Mouse (Mus musculus): ENCODE measurements around the gene Adipor2. TPM values are rescaled to one million over a fixed set of nuclear protein-coding genes. Genes with fewer than 3 reads are reported as not detected.
"Not testable (repeated sequence)": the region's sequence is repeated elsewhere in the genome, so short reads cannot be mapped to it uniquely, and the experiment has no call there.

Adipor2 gene
- total RNA-seq, 2 experiments from 2014 or later = 204 to 214 TPM

DNA sequence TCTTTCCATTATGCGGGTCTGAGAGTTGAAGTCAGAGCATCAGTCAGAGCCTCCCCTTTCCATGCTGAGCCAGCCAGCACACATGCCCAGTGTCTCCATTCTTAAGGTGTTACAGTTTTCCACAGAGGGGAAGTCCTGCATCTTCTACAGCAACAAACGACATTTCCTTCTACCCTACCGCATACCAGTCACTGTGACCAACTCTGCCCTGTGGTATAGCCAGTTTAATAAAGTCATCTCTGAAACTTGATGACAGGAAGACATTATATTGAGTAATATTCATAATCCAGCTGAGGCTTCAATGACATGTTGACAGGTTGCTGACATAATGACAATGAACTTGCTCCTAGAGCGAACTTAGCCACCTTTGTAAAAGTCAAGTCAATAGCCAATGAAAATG lies 26.8 kb downstream of the Adipor2 start:
- DNase-seq = no peak

DNA sequence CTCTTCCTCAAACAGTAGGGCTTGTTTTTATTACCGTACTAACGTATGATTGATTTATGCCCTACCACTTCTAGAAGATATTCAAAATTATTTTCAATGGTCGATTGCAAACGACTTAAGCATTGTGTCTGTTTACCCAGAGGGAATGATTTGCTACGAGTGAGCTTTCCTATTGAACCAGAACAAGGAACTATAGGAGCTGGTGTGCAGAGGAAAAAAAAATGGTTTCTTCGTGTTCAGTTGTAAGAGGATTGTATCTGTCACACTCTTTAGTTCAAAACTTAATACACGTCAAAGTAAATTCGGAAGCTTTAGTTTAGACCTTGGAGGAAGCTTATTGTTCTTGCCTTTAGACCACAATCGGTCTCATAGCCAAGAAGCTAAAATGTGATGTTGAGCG lies 28.4 kb downstream of the Adipor2 start:
- DNase-seq = no peak

DNA sequence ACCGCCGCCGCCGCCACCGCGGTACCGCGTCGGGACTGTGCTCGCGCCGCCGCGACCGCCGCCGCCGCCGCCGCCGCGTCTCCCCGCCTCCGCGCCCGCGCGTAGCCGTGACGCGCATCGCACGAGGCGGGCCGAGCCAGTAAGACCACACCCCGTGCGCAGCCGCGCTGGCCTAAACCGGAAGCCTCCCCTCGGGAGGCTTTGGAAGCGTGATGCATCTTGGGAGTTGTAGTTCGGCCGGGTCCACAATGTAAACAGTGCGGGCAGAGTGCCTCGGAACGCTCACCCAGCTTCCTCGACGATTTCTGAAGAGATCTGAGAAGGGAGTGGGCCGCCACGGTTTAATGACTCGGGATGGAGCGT lies 28.9 kb downstream of the Adipor2 start:
- peak; percentile 95 for DNase-seq

DNA sequence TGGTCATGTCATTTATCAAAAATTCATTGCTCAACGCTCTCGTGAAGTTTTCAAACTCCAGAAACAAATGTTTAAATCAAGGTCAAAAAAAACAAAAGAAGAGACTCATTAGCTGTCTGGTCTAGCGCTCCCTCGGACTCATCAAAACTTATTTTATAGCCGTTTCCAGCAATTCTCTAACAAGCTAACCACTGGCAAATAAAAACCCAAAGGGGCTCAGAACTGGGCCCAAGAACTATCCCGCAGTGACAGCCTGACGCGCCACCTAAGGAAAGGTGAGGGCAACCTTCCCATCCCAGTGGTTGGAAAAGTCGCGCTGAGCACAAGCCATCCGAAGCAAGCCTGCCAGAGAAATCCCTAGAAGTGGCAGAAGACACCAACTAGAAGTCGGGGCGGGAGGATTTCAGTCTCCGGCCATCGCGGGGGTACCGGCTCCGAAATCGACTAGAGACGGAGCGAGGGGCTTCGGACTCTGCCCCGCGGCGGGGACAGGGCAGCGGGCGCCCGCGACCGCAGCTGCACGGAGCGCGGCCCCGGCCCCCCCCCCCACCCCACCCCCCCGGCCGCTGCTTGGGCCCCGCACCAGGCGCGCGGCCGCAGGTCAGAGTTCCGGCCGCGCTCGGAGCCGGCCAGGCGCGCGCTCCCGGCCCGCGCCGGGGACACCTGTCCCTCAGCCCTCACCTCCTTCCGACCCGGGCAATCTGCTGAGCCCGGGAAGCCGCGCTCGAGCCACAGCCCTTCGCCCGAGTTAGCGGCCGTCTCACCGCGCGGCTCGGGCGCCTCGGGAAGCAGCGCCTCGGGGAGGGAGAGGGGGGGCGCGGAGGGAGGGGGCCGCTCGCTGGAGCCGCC lies 29.5 kb downstream of the Adipor2 start:
- peak; percentile 49 for DNase-seq

DNA sequence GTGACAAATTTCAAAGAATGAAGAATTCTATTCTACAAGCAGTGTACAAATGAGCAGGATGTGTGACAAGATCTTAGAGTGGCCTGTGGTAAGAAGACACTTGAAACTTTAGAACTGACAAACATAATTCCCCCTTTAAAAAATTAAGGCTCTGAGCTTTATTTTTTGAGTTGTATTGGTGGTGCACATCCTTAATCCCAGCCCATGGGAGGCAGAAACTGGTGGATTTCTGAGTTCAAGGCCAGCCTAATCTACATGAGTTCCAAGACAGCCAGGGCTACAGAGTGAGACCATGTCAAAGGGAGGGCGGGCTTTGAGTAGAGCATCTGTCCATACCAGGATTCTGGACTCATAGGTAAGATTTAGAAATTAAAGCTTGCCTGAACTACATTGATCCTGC lies 30.7 kb downstream of the Adipor2 start:
- DNase-seq = no peak

DNA sequence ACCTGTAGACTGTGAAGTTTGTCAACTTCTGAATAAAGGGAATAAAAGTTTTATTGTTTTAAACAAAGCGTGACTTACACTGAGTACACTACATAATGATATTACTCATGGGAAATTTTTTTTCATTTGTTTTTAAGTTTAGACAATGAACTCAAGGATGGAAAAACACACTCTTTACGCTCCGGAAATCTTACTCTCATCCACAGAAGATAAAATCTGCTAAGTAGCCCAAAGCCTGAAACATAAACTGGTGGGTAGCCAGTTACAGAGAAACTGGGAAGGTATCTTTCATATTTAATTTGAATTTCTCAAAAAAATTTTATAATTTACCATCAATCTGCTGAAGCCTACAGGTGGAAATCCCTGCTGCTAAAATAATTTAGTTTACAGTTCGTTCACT lies 31.1 kb downstream of the Adipor2 start:
- DNase-seq = no peak

DNA sequence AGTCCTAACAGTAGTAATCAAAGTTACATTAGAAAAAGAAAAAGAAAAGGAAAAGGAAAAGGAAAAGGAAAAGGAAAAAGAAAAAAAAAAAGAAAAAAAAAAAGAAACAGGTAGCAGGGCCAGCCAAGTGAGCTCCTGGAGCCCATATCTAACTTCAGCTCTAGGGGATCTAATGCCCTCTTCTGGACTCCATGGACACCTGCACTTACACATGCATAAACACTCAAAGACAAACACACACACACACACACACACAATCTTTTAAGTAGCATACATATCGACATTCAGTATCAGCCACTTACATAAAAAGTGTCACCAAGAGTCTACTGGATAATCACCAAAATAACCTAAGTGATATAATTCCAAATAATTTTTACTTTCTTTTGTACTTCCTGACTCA lies 31.8 kb downstream of the Adipor2 start:
- no peak for DNase-seq

DNA sequence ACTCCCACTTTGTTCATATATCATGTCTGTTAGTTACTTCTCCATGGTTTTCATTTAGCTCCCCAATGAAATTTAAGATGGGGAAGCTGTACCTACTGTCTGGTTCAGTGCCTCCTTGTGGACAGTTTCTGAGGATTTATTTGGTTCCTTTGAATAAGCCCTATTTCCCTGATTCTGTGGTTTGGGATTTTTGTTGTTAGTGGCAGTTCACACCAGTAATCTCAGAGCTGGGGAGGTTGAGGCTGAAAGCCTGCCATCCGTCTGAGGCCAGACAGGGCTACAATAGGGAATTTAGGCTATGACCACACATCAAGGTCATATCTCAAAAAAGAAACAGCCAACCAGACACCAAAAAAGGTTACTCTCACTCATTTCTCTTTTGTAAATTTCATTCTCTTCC lies 38.9 kb downstream of the Adipor2 start:
- DNase-seq = no peak

DNA sequence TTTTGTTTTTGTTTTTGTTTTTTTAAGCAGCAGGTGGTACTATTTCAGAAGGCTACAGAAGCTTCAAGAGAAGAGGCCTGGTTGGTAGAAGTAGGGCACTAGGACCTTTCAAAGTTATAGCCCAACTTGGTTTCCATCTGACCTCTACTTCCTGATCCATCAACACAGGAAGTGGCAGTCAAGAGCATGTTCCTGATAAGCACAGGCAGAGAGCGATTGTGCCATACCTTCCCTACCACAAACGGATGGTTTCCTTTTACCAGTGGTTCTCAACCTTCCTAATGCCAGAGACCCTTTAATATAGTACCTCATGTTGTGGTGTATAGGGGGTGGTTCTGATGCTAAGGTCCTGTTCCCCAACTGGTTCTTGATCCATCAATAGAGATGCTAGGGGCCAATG lies 39.9 kb downstream of the Adipor2 start:
- DNase-seq = no peak

DNA sequence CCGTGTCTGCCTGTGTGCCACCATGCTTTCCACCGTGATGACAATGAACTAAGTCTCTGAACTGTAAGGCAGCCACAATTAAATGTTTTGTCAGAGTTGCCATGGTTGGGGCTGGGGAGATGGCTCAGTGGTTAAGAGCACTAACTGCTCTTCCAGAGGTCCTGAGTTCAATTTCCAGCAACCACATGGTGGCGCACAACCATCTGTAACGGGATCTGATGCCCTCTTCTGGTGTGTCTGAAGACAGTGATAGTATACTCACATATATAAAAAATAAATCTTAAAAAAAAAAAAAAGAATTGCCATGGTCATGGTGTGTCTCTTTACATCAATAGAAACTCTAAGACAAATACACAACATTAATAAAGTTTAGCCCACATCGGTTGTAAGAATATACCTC lies 42.5 kb downstream of the Adipor2 start:
- no peak for DNase-seq

DNA sequence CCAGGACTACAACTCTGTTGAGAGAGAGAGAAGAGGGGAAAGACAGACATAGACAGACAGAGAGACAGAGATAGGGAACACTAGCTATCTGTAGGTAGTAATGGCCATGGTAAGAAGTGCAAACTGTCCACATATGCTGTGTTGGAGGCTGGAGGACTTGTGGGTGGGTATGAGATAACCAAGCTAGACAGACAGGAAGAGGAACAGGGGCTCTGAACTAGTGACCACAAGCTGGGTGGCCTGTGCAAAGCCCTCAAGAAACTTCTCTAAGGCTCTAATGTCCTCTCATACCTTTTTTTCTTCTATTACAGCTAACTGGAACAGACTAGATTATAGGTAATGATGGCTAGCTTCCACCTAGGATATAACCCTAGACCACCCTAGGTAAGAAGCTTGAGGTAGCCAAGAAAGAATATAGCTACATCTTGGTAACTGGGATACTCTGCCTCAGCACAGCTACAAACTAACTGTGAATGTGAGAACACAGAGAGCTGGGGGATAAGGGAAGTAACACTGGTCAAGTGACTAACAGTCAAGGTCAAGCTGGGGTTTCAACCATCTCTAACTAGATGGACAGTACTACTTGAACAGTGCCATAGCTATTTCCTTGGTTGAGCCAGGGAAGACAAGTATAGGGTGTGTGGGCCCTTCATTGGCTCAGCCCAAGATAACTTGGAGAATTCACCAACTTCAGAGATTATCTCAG lies 44.4 kb downstream of the Adipor2 start:
- no peak for DNase-seq

DNA sequence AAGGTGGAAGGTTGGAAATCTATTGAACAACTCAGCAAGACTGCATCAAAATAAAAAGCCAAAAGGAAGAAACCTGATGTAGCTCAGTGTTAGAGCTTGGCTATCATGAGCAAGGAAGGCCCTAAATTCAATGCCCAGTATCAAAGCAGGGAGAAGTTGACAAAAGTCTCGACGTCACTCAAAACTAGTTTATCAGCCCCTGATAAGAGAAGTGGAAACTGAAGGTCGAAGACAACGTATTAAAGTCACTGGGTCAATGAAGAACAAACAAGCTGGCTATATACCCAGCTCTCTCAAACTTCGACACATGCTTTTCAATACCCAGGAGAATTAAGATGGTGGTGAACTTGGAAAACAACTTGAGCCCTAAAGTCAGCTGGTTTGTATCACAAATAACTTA lies 45.3 kb downstream of the Adipor2 start:
- DNase-seq = no peak

DNA sequence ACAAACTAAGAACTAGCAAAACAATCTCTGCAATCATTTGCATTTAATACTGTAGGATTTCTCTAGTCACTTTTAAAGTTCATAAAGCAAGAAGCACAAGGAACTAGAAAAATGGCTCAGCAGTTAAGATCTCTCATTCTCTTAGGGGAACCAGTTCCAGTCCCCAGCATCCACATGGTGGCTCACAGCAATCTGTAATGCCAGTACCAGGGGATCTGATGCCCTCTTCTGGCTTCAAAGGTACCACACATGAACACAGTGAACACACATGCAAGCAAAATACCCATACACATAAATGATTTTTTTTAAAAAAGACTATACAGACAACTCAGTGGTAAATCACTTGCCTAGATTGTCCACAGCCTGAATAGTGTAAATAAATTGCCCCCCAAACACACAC lies 45.9 kb downstream of the Adipor2 start:
- no peak for DNase-seq

DNA sequence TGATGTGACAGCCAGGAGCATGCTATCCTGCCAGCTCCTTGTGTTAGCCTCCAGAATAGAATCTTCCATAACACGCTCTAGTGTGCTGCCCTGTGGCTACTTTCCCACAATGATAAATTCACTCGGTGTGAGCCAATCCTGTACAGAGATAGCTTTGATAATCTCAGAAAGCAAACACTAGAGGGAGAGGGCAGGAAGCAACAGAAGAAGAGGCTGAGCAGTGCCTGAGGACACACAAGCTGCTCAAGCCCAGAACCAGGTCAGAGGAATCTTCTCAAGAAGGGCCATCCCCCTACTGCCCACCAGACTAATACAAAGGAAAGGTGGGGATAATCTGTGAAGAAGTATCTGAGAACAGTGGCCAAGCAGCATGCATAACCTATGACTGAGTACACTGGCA lies 50.1 kb downstream of the Adipor2 start:
- no peak for DNase-seq

DNA sequence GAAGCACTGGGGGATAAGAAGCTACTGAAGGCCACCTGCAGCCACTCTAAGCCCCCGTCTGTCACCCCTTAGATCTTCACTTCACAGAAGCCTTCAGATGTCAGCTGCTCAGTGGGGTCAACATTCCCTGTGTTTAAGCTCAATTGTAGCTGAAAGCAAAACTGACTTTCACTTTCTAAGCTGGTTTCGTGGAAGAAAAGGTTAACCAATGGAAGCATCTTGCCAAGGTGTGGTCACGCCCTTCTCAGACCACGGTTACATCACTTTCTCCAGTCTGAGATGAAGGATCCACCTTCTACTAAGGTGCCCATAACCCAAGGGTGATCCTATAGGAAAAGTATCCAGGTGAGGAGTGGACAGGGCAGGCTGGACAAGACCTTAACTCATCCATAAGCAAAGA lies 50.7 kb downstream of the Adipor2 start:
- DNase-seq = not testable (repeated sequence)

DNA sequence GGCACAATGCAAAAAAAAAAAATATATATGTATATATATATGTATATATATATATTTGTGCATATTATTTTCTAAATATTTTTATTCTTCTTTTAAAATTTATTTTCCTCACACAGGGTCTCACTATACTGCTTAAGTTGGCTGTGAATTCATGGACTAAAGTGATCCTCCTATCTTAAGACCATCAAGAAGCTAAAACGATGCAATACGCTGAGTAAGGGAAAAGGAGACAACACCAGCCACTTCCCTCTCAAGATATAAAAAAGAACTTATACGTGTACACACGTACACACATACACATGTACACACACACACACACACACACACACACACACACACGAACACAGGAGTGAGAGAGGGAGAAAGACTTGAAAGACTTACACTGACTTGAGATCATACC lies 53.9 kb downstream of the Adipor2 start:
- no peak for DNase-seq

DNA sequence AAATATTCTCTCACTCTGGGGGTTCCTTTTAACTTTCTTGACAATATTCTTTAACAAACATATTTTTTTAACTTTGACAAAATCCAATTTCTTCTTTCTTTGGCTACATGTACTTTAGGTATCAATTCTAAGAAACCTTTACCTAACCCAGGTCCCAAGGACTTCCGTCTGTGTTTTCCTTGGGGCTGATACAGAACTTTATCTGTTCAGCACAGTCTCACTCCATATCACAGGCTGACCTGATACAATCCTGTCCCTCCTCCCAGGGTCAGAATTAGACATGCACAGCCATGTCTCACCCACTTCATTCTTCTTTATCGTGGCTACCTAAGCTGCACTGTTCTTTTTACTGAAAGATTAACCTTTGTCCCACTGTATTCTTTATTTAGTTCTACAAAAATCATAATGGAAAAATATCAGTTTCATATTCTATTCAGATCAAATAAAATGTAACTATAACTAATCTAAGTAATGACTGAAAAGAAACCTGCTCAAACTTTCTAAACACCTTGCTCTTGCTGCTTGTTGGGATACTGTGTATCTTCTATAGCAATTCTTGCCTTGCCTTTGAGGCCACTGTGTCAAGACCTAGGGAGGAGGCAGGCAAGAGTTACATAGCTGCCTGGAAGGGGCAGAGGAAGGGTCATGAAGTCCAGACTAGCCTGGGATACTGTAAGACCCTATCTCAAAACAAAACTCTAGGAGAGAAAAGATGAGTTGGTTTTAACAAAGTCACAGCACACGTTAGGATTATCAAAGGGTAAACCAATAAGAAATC lies 56.4 kb downstream of the Adipor2 start:
- no peak for DNase-seq

DNA sequence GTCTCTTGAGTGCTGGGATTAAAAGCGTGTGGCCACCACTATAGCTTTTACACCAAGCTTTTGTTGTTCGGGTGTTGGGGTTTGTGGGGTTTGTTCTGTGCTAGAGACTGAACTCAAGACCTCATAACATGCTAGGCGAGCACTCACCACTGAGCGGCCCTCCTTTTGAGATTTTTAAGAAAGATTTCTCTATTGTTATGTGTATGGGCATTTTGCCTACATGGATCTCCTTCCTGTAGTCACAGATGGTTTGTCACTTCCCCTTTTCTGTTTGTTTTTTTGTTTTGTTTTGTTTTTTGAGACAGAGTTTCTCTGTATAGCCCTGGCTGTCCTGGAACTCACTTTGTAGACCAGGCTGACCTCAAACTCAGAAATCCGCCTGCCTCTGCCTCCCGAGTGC lies 57.3 kb downstream of the Adipor2 start:
- not testable (repeated sequence) for DNase-seq

DNA sequence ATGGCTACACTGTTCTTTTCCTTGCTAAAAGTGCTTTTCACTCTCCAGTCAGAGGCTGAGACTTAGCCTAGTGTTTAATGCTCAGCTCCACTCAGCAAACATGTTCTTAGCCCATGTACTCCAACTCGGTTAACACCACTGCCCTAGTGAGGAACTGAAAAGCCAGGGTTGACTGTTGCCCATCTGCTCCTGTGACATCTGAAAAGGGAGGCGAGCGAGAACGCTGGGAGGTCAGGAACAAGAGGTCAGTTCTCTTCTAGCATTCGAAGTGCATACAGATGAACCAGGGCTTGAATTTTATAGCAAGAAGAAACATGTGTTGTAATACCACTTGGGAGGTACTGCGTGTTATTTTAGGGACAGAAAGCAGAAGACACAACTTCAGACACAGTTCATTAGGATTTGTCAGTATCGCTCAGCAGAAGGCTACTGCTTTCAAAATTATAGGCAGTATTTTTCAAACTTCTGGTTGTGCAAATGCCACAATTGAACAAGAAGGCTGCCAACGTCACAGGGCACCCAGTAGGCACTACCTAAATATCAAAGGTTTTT lies 59.4 kb downstream of the Adipor2 start:
- no peak for DNase-seq

DNA sequence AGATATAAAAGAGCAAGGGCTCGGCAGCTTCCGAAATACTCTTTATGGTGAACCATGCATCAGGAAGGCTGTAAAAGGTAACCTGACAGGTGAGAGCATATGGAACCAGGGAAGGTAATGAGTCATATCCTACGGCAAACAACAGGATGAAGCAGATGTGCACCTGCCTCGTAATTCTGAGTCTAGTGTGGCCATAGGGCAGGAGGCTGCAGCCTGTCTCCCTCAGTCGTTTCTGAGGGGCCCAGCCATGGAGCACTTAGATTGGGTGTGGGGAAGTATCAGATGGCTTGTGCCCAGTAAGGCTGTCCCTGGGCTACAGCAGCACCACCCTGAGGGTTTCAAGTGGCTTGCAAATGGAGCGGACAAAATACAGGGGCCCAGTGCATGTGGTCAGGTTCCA lies 65.0 kb downstream of the Adipor2 start:
- DNase-seq = no peak

DNA sequence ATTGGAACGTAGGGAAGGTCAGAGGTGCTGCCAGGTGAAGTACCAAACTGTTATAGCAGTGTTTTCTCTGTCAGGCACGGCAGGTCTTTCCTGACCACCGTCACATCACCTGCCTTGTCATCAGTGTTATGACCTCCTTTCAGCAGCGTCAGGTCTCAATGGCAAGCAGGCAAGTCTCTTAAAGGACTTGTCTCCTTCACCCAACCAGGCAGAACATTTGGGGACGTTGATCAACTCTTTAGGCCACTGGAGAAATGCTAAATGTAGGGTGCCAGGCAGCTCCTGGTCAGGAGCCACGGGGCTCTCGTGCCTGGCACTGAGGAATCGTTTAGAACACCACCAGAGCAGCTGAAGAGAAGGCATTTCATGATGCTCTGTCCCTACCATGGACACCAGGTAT lies 65.8 kb downstream of the Adipor2 start:
- DNase-seq = no peak

DNA sequence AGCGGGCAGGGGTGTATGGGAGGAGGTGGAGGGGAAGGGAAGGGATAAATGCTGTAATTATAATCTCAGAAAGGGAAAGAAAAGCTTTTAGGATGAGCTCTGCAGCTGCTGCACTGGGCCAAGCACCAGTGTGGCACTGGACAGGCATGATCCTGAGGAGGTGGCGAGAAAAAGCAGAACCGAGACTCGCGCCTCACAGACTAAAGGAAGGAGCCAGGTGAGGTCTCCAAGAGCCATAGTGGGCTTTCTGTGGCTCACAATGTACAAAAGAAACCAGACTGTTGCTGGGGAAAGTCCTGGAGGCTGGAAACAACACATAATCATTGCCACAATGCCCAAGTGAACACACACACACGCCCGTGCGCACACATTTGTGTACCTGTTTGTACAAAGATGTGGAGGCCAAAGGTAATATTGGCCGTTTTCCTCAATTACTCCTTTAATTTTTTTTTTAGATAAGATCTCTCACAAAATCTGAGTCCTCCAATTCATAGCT lies 66.8 kb downstream of the Adipor2 start:
- DNase-seq = no peak

DNA sequence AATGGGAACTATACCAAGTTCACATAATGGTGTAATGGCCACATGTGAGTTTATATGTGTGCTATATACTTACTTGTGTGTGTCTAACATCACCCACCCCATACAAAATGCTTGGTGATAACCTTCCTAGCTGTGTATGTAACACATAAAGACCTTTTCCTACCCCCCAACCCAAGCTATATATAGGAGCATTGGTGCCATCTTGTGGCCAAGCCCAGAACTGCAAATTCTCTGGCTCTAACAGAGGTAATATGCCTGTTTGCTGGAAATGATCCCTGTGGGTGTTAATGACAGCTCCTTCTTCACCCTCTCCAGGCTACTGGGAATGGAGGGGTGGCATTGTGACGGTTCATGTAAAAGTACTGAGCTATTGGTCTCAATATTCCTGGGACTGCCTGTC lies 69.3 kb downstream of the Adipor2 start:
- DNase-seq = peak; percentile 89
